Mouse (Mus musculus): Measurements from ENCODE around the gene Cldn10.

DNA sequence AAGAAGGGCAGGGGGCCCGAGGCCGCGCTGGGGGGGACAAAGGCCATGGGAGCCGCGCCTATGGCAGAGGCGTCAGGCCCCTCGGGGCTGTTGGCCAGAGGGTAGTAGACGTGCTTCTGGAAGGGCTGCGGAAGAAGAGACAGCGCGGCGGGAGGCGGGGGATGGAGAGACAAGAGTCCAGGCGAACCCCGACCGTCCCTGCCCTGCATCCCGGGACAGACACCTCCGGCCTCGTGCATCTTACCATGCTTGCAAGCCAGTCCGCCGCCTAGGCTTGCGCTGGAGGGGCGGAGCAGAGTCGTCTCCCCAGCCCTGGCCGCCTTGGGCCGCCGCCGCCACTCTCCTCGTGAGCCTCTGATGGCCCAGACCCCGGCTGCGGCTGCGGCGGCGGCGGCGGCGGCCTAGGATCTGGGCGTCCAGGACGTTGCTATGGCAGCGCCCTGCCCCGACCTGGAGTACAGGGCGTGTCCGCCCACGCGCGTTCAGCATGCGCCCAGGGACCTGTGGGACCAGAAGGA lies 135.0 kb downstream of the Cldn10 start:
- TF ChIP-seq CTCF (IDR thresholded peaks at IDR 0.05; ENCODE audit: low read depth, low read length) (no peak), POLR2A (IDR thresholded peaks at IDR 0.05; ENCODE audit: extremely low read depth, insufficient read depth, low read length) (no peak)

All from liver, adult 2 months (tissue).